Mouse (Mus musculus) B cell, adult 2 months (primary cell): ENCODE data around the gene Itgb3bp.
A peak's percentile ranks its signal among the peaks of the same experiment; 100 is the strongest.

Source experiments
- DNase-seq, 2 experiments: peaks; one replicate each; pipeline ENCODE4 v3.0.0; 2022

The Itgb3bp gene

GRCm38 (mm10) chr4:99931807-99932206 is 2.2 kb upstream of the Itgb3bp start:
- DNase-seq = no peak

- DNase-seq = no peak
These were observed 1.6 kb upstream of the Itgb3bp start for GRCm38 (mm10) chr4:99931240-99931580.

GRCm38 (mm10) chr4:99930518-99931239 is 1.1 kb upstream of the Itgb3bp start:
- DNase-seq = no peak

- peak; percentile 71 to 72 for DNase-seq
These were observed 432 bp downstream of the Itgb3bp start, which contains the start of gene Pgm1 for GRCm38 (mm10) chr4:99929149-99929612. TSS of gene Pgm1 (plus strand) at chr4:99929414.

- no peak for DNase-seq
These were observed 1.1 kb downstream of the Itgb3bp start for GRCm38 (mm10) chr4:99928521-99928920.

GRCm38 (mm10) chr4:99926380-99926779 is 3.2 kb downstream of the Itgb3bp start:
- DNase-seq = no peak

GRCm38 (mm10) chr4:99913894-99914451 is 15.6 kb downstream of the Itgb3bp start:
- peak; percentile 17 to 31 for DNase-seq

GRCm38 (mm10) chr4:99882405-99882804 is 47.2 kb downstream of the Itgb3bp start:
- no peak for DNase-seq

- peak; percentile 15 to 35 for DNase-seq
These were observed 47.7 kb downstream of the Itgb3bp start for GRCm38 (mm10) chr4:99881882-99882281.

GRCm38 (mm10) chr4:99829094-99830073 is 100.2 kb downstream of the Itgb3bp start, which contains the start of gene Efcab7:
TSS of gene Efcab7 (plus strand) at chr4:99829198.
- peak; percentile 90 for DNase-seq

- no peak for DNase-seq
These were observed 100.9 kb downstream of the Itgb3bp start for GRCm38 (mm10) chr4:99828739-99829093.

- no peak for DNase-seq
These were observed 101.3 kb downstream of the Itgb3bp start for GRCm38 (mm10) chr4:99828337-99828736.

- DNase-seq = no peak
These were observed 112.7 kb downstream of the Itgb3bp start for GRCm38 (mm10) chr4:99816697-99817460.

GRCm38 (mm10) chr4:99792365-99792764 is 137.2 kb downstream of the Itgb3bp start:
- no peak for DNase-seq

- no peak for DNase-seq
These were observed 156.6 kb downstream of the Itgb3bp start for GRCm38 (mm10) chr4:99773041-99773440.

GRCm38 (mm10) chr4:99770555-99770954 is 159.1 kb downstream of the Itgb3bp start:
- DNase-seq = no peak

GRCm38 (mm10) chr4:99766753-99767152 is 162.9 kb downstream of the Itgb3bp start:
- DNase-seq = no peak

- DNase-seq = no peak
These were observed 163.3 kb downstream of the Itgb3bp start for GRCm38 (mm10) chr4:99766303-99766702.

GRCm38 (mm10) chr4:99752426-99752825 is 177.2 kb downstream of the Itgb3bp start:
- DNase-seq = no peak

GRCm38 (mm10) chr4:99739836-99740235 is 189.8 kb downstream of the Itgb3bp start:
- DNase-seq = no peak

- DNase-seq = no peak
These were observed 203.6 kb downstream of the Itgb3bp start for GRCm38 (mm10) chr4:99725914-99726451.

- no peak for DNase-seq
These were observed 205.3 kb downstream of the Itgb3bp start for GRCm38 (mm10) chr4:99724331-99724730.
